Mouse (Mus musculus): ENCODE measurements around the gene Bcl9l. TPM values are rescaled to one million over a fixed set of nuclear protein-coding genes. Genes with fewer than 3 reads are reported as not detected.

Bcl9l gene
- polyA plus RNA-seq, 1 experiment from 2014 or later, result 9.2 TPM

DNA sequence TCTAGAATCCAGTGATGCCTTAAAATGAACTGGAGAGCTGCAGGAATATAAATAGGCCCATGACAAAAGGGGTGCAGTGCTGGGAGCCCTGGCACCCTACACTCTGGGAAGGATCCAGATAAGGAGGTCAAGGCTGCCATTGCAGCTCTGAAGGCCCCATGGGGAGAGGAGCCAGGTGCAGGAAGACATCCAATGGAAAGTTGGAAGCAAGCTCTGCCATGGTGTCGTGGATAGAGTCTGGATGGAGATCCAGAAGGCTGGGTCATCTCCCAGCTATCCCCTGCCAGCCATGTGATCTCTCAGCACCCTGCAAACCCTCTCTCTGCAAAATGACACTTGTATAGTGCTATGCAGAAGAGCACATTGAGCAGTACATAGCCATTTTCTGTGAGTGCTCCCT is 8.3 kb upstream of the Bcl9l start:
- no peaks in the 10 kb centered on the region for H3K9me3 ChIP-seq
- 32% methylated on average over 1 of the region's 1 CpGs for WGBS

DNA sequence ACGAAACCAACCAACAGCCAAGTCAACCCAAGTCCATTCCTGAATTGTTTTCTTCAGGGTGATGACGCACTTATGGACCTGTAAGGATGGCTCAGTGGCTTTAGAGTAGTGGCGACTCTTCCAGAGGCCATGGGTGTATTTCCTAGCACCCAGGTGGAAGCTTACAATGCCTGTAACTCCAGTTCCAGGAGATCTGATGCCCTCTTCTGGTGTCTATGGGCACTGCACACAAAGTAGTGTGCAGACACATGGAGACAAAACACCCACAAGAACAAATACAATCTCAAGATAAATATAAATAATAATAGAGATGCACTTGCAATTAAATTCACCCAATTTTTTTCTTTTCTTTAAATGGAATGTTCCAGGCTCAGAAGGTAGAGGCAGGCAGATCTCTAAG is 6.7 kb upstream of the Bcl9l start:
- 98% methylated on average over 3 of the region's 3 CpGs for WGBS
- H3K9ac ChIP-seq (replicated peaks), result no peak overlapping the region
- no peaks in the 10 kb centered on the region for H3K27me3 ChIP-seq

More for the DNA sequence above, 8.3 kb upstream of the Bcl9l start:
- H3K27ac ChIP-seq, result no peak overlapping the region
- no peak overlapping the region for H3K4me2 ChIP-seq (replicated peaks)
- peaks cover 13% of the 10 kb centered on the region for H3K4me1 ChIP-seq (replicated peaks)
- ATAC-seq, result no peak
- H3K27me3 ChIP-seq, result no peaks in the 10 kb centered on the region
- H3K4me3 ChIP-seq (replicated peaks), result no peak overlapping the region
- no peaks in the 10 kb centered on the region for H3K36me3 ChIP-seq
- no peak overlapping the region for H3K9ac ChIP-seq (replicated peaks)

DNA sequence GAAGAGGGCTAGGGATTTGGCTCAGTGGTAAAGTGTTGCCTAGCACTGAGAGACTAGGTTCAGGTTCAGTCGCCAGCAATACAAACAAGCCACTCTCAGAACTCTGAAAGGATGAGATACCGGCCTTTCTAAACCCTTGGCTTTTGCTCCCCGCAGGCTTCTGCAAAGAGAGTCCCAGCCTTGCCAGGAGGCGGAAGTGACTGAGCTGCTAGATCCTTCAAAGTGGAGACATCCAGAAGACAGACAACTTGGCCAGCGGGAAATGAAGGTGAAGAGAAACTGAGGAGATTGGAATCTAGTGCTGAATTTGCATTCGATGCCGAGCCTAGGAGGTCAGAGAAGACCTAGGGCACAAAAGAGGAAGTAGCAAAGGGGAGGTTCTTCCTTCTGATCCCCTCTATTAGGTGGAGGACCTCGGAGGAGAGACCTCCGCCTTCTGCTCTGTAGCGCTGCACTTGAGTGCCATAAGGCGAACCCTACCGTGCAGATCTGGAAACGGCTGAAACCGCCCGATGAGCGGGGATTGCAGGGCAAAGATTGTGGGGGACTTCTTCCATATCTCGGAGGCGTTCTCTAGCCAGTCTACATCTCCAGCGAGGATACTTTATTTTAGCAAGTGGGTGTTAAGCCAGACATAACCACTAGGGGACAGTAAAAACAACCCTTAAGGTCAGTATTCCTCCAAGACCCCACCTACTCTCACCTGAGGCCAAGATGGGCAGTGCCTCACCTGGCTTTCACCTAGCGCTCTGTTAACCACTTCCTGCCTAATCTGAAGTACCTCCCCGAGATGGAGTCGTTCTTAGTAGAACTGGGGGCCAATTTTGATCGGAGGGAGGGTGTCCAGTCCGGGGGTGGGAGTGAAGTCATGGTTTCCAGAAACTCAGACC is 5.0 kb upstream of the Bcl9l start:
- H3K4me3 ChIP-seq (replicated peaks), result peak overlapping the region; percentile 86
- ATAC-seq, result no peak
- no peaks in the 10 kb centered on the region for H3K27me3 ChIP-seq
- H3K36me3 ChIP-seq, result no peaks in the 10 kb centered on the region
- 6% methylated on average over 24 of the region's 24 CpGs for WGBS
- H3K4me1 ChIP-seq (replicated peaks), result peaks cover 31% of the 10 kb centered on the region
- no peaks in the 10 kb centered on the region for H3K9me3 ChIP-seq
- peak overlapping the region; percentile 97 for H3K4me2 ChIP-seq (replicated peaks)
- H3K27ac ChIP-seq, result peak overlapping the region; percentile 99
- peak overlapping the region; percentile 91 for H3K9ac ChIP-seq (replicated peaks)

More for the DNA sequence above, 6.7 kb upstream of the Bcl9l start:
- Histone ChIP-seq H3K4me1 (replicated peaks) (peaks cover 21% of the 10 kb centered on the region), H3K4me2 (replicated peaks) (no peak overlapping the region), H3K27ac (no peak overlapping the region), H3K36me3 (no peaks in the 10 kb centered on the region), H3K9me3 (no peaks in the 10 kb centered on the region), H3K4me3 (replicated peaks) (no peak overlapping the region)
- no peak for ATAC-seq

DNA sequence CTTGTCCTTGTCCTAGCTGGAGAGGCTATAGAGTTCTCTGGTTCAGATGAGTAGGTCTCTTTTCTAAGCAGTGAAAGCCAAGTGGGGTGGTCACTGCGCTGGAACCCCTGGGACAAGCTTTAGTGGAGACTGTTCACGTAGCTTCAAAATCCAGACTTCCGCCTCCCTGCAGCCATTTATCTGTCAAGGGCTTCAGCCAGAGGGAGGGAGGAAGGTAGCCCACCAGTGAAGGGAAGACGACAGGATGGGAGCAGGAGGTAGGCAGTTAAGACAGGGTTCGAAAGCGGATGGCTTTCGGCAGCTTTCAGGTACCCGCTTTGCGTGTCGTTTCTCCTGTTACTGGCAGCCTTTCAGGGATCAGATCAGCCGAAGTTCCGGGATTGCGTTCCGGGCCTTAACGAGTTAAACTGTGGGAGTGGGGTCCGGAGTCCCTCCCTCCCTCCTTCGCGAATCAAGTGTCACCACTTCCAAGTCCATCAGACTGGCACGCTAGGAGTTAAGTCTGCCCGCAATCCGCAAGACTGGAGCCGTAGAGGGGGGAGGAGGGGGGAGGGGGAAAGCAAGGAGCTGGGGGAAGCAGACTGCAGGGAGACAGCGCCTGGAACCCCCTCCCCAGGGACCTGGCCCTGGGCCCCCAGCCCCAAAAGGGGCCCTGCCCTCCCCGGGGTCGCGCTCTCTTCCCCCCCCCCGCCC is 4.2 kb upstream of the Bcl9l start:
- Histone ChIP-seq H3K4me1 (replicated peaks) (peaks cover 31% of the 10 kb centered on the region), H3K4me2 (replicated peaks) (peak overlapping the region; percentile 97), H3K9me3 (no peaks in the 10 kb centered on the region), H3K36me3 (no peaks in the 10 kb centered on the region), H3K9ac (replicated peaks) (peak overlapping the region; percentile 91), H3K27ac (peak overlapping the region; percentile 99), H3K4me3 (replicated peaks) (peak overlapping the region; percentile 86), H3K27me3 (no peaks in the 10 kb centered on the region)
- WGBS, result under 1% methylated on average over 26 of the region's 27 CpGs
- ATAC-seq, result peak; percentile 56

DNA sequence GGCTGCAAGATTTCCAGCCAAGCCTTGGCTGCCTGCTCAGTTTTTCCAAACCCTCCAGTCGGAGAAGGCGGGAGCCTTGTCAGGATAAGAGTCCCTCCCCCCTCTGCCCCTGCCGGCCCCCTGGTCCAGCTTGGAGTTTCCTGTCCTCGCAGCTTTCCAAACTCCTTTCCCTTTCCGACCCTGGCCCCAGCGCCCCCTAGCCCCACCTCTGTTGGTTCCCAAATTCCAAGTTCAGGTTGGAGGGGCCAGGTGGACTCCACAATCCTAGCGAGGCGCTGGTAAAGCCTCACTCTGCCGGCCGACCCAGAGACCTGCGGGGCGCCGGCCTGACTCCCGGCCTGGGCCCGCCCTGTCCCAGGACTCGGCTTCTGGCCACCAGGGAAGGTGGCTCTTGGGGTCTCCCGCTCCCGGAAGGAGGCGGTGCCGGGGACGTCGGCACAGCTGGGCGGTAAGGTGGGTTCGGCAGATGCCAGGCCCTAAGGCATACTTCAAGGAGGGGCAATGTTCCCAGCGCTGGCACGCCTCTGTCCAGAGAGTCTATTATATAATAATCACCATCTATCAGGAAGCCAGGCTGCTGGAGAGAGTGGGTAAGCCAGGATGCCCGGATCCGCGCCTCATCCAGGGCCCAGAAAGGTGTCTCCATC is 3.5 kb upstream of the Bcl9l start:
- Histone ChIP-seq H3K27ac (peak overlapping the region; percentile 99), H3K27me3 (no peaks in the 10 kb centered on the region), H3K9ac (replicated peaks) (peak overlapping the region; percentile 91), H3K9me3 (no peaks in the 10 kb centered on the region), H3K4me1 (replicated peaks) (peaks cover 37% of the 10 kb centered on the region), H3K4me3 (replicated peaks) (peak overlapping the region; percentile 86), H3K4me2 (replicated peaks) (peak overlapping the region; percentile 97), H3K36me3 (no peaks in the 10 kb centered on the region)
- WGBS, result under 1% methylated on average over 25 of the region's 29 CpGs
- peak; percentile 57 for ATAC-seq

DNA sequence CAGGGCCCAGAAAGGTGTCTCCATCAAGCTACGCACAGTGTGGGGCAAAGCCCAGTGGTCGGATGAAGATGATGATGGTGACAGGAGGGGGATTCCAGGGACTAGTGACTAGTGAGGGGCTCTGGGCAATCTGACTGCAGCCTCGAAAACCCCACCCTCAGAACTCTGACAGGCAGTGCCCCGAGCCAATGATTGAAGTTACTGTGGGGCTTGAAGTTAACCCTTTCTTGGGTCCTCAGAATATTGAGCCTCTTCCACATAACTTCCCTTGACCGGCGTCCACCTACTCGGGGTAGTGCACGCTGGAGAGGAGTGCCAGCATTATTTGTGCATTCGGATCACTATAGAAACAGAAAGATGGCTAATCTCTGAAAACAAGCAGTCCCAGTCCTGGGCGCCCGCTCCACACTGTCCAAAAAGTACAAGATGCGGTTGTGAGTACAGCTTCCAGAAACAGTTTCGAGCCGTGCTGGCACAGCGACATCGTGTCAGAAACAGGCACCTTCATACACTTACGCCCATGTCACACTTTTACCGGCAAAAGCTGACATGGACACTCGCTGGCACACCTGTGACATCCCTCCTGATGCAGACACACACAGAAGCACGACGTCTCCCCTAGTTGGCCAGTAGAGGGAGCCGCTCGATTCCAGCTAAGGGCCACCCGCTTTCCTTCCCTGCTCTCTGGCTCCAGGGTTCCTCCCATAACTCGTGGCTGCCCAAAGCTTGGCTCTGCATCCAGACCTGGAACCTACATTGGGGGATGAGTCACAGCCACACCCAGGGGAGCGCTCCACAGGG is 2.8 kb upstream of the Bcl9l start:
- H3K4me2 ChIP-seq (replicated peaks), result peak overlapping the region; percentile 97
- no peaks in the 10 kb centered on the region for H3K36me3 ChIP-seq
- H3K9ac ChIP-seq (replicated peaks), result peak overlapping the region; percentile 91
- peak; percentile 53 for ATAC-seq
- peak overlapping the region; percentile 99 for H3K27ac ChIP-seq
- H3K4me1 ChIP-seq (replicated peaks), result peaks cover 45% of the 10 kb centered on the region
- H3K27me3 ChIP-seq, result no peaks in the 10 kb centered on the region
- peak overlapping the region; percentile 86 for H3K4me3 ChIP-seq (replicated peaks)
- WGBS, result under 1% methylated on average over 26 of the region's 26 CpGs
- H3K9me3 ChIP-seq, result no peaks in the 10 kb centered on the region

DNA sequence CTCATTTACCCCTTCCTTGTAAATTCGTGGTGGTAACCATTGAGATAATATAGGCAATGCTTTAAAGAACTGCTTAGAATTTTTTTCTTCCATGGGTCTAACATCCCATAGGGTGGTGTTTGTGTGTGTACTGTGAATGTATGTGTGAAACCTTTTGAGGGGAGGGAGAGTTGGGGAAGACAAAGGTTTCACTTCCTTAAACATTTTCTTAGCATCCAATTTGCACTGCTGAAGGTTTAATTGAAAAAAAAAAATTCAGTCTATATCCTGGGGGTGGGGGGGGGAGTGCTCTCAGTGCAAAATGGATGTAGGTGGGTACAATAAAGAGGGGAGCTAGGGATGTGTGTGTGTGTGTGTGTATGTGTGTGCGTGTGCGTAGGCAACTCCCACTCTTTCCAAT is 513 bp upstream of the Bcl9l start:
- H3K4me3 ChIP-seq (replicated peaks), result peak overlapping the region; percentile 98
- H3K9ac ChIP-seq (replicated peaks), result peak overlapping the region; percentile 98; the same call in 1 of the 2 replicates
- peak overlapping the region; percentile 99 for H3K4me2 ChIP-seq (replicated peaks)
- H3K27me3 ChIP-seq, result no peaks in the 10 kb centered on the region
- WGBS, result 8% methylated on average over 3 of the region's 3 CpGs
- no peaks in the 10 kb centered on the region for H3K36me3 ChIP-seq
- peaks cover 67% of the 10 kb centered on the region for H3K4me1 ChIP-seq (replicated peaks)
- ATAC-seq, result no peak
- peak overlapping the region; percentile 98 for H3K27ac ChIP-seq
- no peaks in the 10 kb centered on the region for H3K9me3 ChIP-seq

DNA sequence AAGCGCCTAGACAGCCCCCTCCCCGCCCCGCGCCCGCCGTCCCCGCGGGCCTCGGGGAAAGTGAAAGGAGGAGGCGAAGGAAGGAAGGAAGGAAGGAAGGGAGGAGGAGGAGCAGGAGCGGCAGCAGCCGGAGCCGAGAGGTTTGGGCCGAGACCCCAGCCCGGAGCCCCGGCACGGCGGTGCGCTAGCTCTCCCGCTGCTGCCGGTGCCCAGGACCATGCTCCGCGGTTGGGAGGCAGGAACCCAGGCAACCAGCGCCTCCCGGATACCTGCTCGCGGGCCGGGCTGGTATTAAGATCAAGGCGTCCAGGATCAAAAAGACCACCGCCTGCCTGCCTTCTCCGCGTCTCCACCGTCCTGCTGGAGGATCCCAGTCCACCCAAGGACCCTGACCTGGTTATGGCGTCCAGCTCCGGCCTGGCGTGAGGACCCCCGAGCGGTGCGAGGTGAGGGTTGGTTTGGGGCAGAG is 450 bp downstream of the Bcl9l start:
- H3K36me3 ChIP-seq, result no peaks in the 10 kb centered on the region
- no peaks in the 10 kb centered on the region for H3K27me3 ChIP-seq
- H3K4me1 ChIP-seq (replicated peaks), result peaks cover 67% of the 10 kb centered on the region
- no peaks in the 10 kb centered on the region for H3K9me3 ChIP-seq
- H3K4me2 ChIP-seq (replicated peaks), result peak overlapping the region; percentile 99
- peak; percentile 3; the same call in 1 of the 2 replicates for ATAC-seq
- H3K9ac ChIP-seq (replicated peaks), result peak overlapping the region; percentile 98
- WGBS, result under 1% methylated on average over 23 of the region's 39 CpGs
- H3K4me3 ChIP-seq (replicated peaks), result peak overlapping the region; percentile 98
- peak overlapping the region; percentile 98 for H3K27ac ChIP-seq

DNA sequence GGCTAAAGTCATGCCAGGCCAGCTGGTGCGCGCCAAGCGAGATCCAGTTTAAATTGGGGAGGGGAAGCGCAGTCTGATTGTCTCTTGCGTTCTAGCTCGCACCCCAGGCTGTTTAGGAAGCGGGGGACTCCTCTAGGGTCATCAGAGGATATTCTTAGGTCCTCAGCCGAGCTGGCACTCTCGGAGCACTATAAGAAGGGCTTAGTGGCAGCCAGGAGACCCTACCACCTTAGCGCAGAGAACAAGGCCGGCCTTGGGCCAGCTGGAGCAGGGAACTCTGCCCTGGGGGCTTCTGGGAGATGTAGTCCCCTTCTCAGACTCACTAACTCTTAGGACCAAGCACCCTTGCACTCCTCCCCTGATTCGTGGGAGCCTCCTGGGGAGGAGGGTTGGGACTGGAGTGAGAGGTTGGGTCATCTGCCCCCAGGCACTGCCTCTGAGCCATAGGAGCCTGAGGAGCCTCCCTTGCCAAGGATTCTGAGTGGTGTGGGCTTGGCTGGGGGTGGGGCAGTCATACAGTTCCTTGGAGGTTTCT is 952 bp downstream of the Bcl9l start:
- peak overlapping the region; percentile 99 for H3K4me2 ChIP-seq (replicated peaks)
- H3K4me3 ChIP-seq (replicated peaks), result peak overlapping the region; percentile 98
- no peaks in the 10 kb centered on the region for H3K27me3 ChIP-seq
- H3K9me3 ChIP-seq, result no peaks in the 10 kb centered on the region
- H3K36me3 ChIP-seq, result no peaks in the 10 kb centered on the region
- H3K27ac ChIP-seq, result peak overlapping the region; percentile 98
- peaks cover 70% of the 10 kb centered on the region for H3K4me1 ChIP-seq (replicated peaks)
- WGBS, result under 1% methylated on average over 12 of the region's 12 CpGs
- ATAC-seq, result peak; percentile 30
- H3K9ac ChIP-seq (replicated peaks), result peak overlapping the region; percentile 98

DNA sequence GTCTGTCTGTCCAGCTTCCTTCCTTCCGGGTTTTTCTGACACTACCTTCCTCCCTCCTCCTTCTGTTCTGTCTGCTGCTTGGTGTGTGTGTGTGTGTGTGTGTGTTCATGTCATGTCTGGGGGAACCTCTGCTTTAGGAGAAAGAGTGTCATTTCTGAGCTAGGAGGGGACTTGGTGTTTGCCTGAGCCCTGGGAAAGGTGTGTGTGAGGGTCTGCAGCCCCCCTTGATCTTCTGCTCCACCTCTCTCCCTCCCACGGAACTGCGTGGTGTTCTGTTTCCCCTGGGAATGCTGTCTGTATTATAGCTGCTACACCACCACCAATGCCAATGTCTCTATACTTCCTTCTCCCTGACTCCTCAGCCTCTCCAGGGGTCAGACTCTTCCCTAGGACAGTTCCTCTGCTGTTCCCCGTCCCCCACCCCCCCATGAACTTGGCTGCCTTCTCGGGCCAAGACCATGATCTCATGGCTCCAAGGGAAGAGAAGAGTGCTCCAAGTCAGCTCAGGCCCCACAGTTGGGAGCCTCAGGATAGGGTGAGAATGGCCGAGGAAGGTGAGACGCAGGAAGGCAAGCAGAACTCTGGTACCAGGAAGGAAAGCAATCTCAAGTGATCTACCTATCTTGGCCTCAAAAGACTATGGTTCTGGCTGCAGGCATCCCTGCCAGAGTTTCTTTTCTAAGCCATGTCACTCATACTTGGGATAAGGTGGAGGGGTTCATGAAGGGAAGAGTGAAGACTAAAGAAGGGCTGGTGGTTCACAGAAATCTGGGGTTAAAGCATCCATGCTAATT is 1.9 kb downstream of the Bcl9l start:
- peak overlapping the region; percentile 99 for H3K4me2 ChIP-seq (replicated peaks)
- WGBS, result 36% methylated on average over 7 of the region's 7 CpGs
- peak overlapping the region; percentile 98 for H3K4me3 ChIP-seq (replicated peaks)
- no peaks in the 10 kb centered on the region for H3K9me3 ChIP-seq
- peaks cover 79% of the 10 kb centered on the region for H3K4me1 ChIP-seq (replicated peaks)
- no peak for ATAC-seq
- H3K27ac ChIP-seq, result no peak overlapping the region
- H3K9ac ChIP-seq (replicated peaks), result peak overlapping the region; percentile 98
- H3K36me3 ChIP-seq, result no peaks in the 10 kb centered on the region
- no peaks in the 10 kb centered on the region for H3K27me3 ChIP-seq

All from midbrain, embryonic 13.5 days (tissue).